Mouse (Mus musculus): ENCODE measurements around the gene 9430097D07Rik. TPM values are rescaled to one million over a fixed set of nuclear protein-coding genes. Genes with fewer than 3 reads are reported as not detected.

Gene 9430097D07Rik
- polyA plus RNA-seq, 1 experiment from 2014 or later: 0.33 TPM

- H3K4me3 ChIP-seq (ENCODE audit: low read depth, low read length): no peak overlapping the region
- 38% methylated on average over 8 of the region's 8 CpGs for WGBS
- no peaks in the 10 kb centered on the region for H3K4me1 ChIP-seq (ENCODE audit: control insufficient read depth, insufficient read depth, low read length)
- no peaks in the 10 kb centered on the region for H3K36me3 ChIP-seq (ENCODE audit: control insufficient read depth, insufficient read depth, low read length)
- no peaks in the 10 kb centered on the region for H3K27me3 ChIP-seq (ENCODE audit: control insufficient read depth, insufficient read depth, low read length)
- ATAC-seq (ENCODE audit: insufficient number of reproducible peaks, low FRiP score, low TSS enrichment, low read depth) (no peak; the same call in 1 of the 2 replicates), DNase-seq (ENCODE audit: low spot score) (peak; percentile 44)
- no peaks in the 10 kb centered on the region for H3K9me3 ChIP-seq (ENCODE audit: control insufficient read depth, low read length)
- H3K9ac ChIP-seq (ENCODE audit: low read length): no peak overlapping the region
- H3K4me2 ChIP-seq (ENCODE audit: low read depth, severe bottlenecking): no peak overlapping the region
- no peak overlapping the region for H3K27ac ChIP-seq (replicated peaks; ENCODE audit: low read depth, low read length)
These were observed 26.1 kb upstream of the 9430097D07Rik start for GRCm38 (mm10) chr2:32601417-32602065.

GRCm38 (mm10) chr2:32599409-32599808, 23.9 kb upstream of the 9430097D07Rik start, which contains the start of gene St6galnac6:
Gene St6galnac6, plus strand, starts transcription at chr2:32599709.
- WGBS: 89% methylated on average over 3 of the region's 3 CpGs
- DNase-seq (ENCODE audit: low spot score) (no peak), ATAC-seq (ENCODE audit: insufficient number of reproducible peaks, low FRiP score, low TSS enrichment, low read depth) (no peak)
- Histone ChIP-seq H3K9ac (ENCODE audit: low read length) (no peak within 1 kb of the TSS), H3K27ac (replicated peaks; ENCODE audit: low read depth, low read length) (no peak within 1 kb of the TSS), H3K36me3 (ENCODE audit: control insufficient read depth, insufficient read depth, low read length) (peaks cover 2% of the 10 kb centered on the region; the same call in 1 of the 2 replicates), H3K4me2 (ENCODE audit: low read depth, severe bottlenecking) (no peak within 1 kb of the TSS), H3K4me3 (ENCODE audit: low read depth, low read length) (no peak within 1 kb of the TSS), H3K4me1 (ENCODE audit: control insufficient read depth, insufficient read depth, low read length) (no peaks in the 10 kb centered on the region), H3K27me3 (ENCODE audit: control insufficient read depth, insufficient read depth, low read length) (no peaks in the 10 kb centered on the region), H3K9me3 (ENCODE audit: control insufficient read depth, low read length) (no peaks in the 10 kb centered on the region)

GRCm38 (mm10) chr2:32598506-32598905, 23.0 kb upstream of the 9430097D07Rik start:
- Histone ChIP-seq H3K27ac (replicated peaks; ENCODE audit: low read depth, low read length) (no peak overlapping the region), H3K4me2 (ENCODE audit: low read depth, severe bottlenecking) (no peak overlapping the region), H3K9ac (ENCODE audit: low read length) (no peak overlapping the region), H3K4me3 (ENCODE audit: low read depth, low read length) (no peak overlapping the region), H3K36me3 (ENCODE audit: control insufficient read depth, insufficient read depth, low read length) (peaks cover 2% of the 10 kb centered on the region; the same call in 1 of the 2 replicates), H3K4me1 (ENCODE audit: control insufficient read depth, insufficient read depth, low read length) (no peaks in the 10 kb centered on the region), H3K9me3 (ENCODE audit: control insufficient read depth, low read length) (no peaks in the 10 kb centered on the region), H3K27me3 (ENCODE audit: control insufficient read depth, insufficient read depth, low read length) (no peaks in the 10 kb centered on the region)
- DNase-seq (ENCODE audit: low spot score): no peak
- WGBS: 89% methylated on average over 8 of the region's 8 CpGs
- no peak for ATAC-seq (ENCODE audit: insufficient number of reproducible peaks, low FRiP score, low TSS enrichment, low read depth)

- H3K27ac ChIP-seq (replicated peaks; ENCODE audit: low read depth, low read length): no peak overlapping the region
- ATAC-seq (ENCODE audit: insufficient number of reproducible peaks, low FRiP score, low TSS enrichment, low read depth): no peak
These were observed 22.2 kb upstream of the 9430097D07Rik start for GRCm38 (mm10) chr2:32597699-32598098.

GRCm38 (mm10) chr2:32597248-32597647, 21.8 kb upstream of the 9430097D07Rik start:
- no peaks in the 10 kb centered on the region for H3K9me3 ChIP-seq (ENCODE audit: control insufficient read depth, low read length)
- 88% methylated on average over 5 of the region's 5 CpGs for WGBS
- no peak overlapping the region for H3K4me3 ChIP-seq (ENCODE audit: low read depth, low read length)
- H3K27me3 ChIP-seq (ENCODE audit: control insufficient read depth, insufficient read depth, low read length): no peaks in the 10 kb centered on the region
- no peak overlapping the region for H3K4me2 ChIP-seq (ENCODE audit: low read depth, severe bottlenecking)
- peaks cover 2% of the 10 kb centered on the region; the same call in 1 of the 2 replicates for H3K36me3 ChIP-seq (ENCODE audit: control insufficient read depth, insufficient read depth, low read length)
- ATAC-seq (ENCODE audit: insufficient number of reproducible peaks, low FRiP score, low TSS enrichment, low read depth) (no peak), DNase-seq (ENCODE audit: low spot score) (no peak)
- H3K4me1 ChIP-seq (ENCODE audit: control insufficient read depth, insufficient read depth, low read length): no peaks in the 10 kb centered on the region
- H3K9ac ChIP-seq (ENCODE audit: low read length): no peak overlapping the region
- no peak overlapping the region for H3K27ac ChIP-seq (replicated peaks; ENCODE audit: low read depth, low read length)

More at GRCm38 (mm10) chr2:32597699-32598098, 22.2 kb upstream of the 9430097D07Rik start:
- Histone ChIP-seq H3K36me3 (ENCODE audit: control insufficient read depth, insufficient read depth, low read length) (peaks cover 2% of the 10 kb centered on the region; the same call in 1 of the 2 replicates), H3K9me3 (ENCODE audit: control insufficient read depth, low read length) (no peaks in the 10 kb centered on the region), H3K27me3 (ENCODE audit: control insufficient read depth, insufficient read depth, low read length) (no peaks in the 10 kb centered on the region), H3K4me3 (ENCODE audit: low read depth, low read length) (no peak overlapping the region), H3K9ac (ENCODE audit: low read length) (no peak overlapping the region), H3K4me2 (ENCODE audit: low read depth, severe bottlenecking) (no peak overlapping the region), H3K4me1 (ENCODE audit: control insufficient read depth, insufficient read depth, low read length) (no peaks in the 10 kb centered on the region)
- WGBS: 85% methylated on average over 5 of the region's 5 CpGs
- no peak for DNase-seq (ENCODE audit: low spot score)

GRCm38 (mm10) chr2:32596725-32597124, 21.2 kb upstream of the 9430097D07Rik start:
- Histone ChIP-seq H3K4me1 (ENCODE audit: control insufficient read depth, insufficient read depth, low read length) (no peaks in the 10 kb centered on the region), H3K9ac (ENCODE audit: low read length) (no peak overlapping the region), H3K4me2 (ENCODE audit: low read depth, severe bottlenecking) (no peak overlapping the region), H3K27ac (replicated peaks; ENCODE audit: low read depth, low read length) (no peak overlapping the region), H3K4me3 (ENCODE audit: low read depth, low read length) (no peak overlapping the region), H3K36me3 (ENCODE audit: control insufficient read depth, insufficient read depth, low read length) (peaks cover 2% of the 10 kb centered on the region; the same call in 1 of the 2 replicates), H3K9me3 (ENCODE audit: control insufficient read depth, low read length) (no peaks in the 10 kb centered on the region), H3K27me3 (ENCODE audit: control insufficient read depth, insufficient read depth, low read length) (no peaks in the 10 kb centered on the region)
- DNase-seq (ENCODE audit: low spot score) (no peak), ATAC-seq (ENCODE audit: insufficient number of reproducible peaks, low FRiP score, low TSS enrichment, low read depth) (no peak)
- 92% methylated on average over 13 of the region's 13 CpGs for WGBS

- H3K9me3 ChIP-seq (ENCODE audit: control insufficient read depth, low read length): no peaks in the 10 kb centered on the region
- H3K36me3 ChIP-seq (ENCODE audit: control insufficient read depth, insufficient read depth, low read length): peaks cover 2% of the 10 kb centered on the region; the same call in 1 of the 2 replicates
- H3K27me3 ChIP-seq (ENCODE audit: control insufficient read depth, insufficient read depth, low read length): no peaks in the 10 kb centered on the region
- H3K4me1 ChIP-seq (ENCODE audit: control insufficient read depth, insufficient read depth, low read length): peaks cover 9% of the 10 kb centered on the region
- no peak overlapping the region for H3K9ac ChIP-seq (ENCODE audit: low read length)
- ATAC-seq (ENCODE audit: insufficient number of reproducible peaks, low FRiP score, low TSS enrichment, low read depth): no peak
- H3K4me3 ChIP-seq (ENCODE audit: low read depth, low read length): no peak overlapping the region
- 77% methylated on average over 6 of the region's 6 CpGs for WGBS
- H3K4me2 ChIP-seq (ENCODE audit: low read depth, severe bottlenecking): no peak overlapping the region
- no peak overlapping the region for H3K27ac ChIP-seq (replicated peaks; ENCODE audit: low read depth, low read length)
- DNase-seq (ENCODE audit: low spot score): no peak
These were observed 15.8 kb upstream of the 9430097D07Rik start for GRCm38 (mm10) chr2:32591249-32591648.

- H3K9ac ChIP-seq (ENCODE audit: low read length): no peak overlapping the region
- H3K4me2 ChIP-seq (ENCODE audit: low read depth, severe bottlenecking): no peak overlapping the region
- ATAC-seq (ENCODE audit: insufficient number of reproducible peaks, low FRiP score, low TSS enrichment, low read depth) (no peak), DNase-seq (ENCODE audit: low spot score) (no peak)
- no peaks in the 10 kb centered on the region for H3K36me3 ChIP-seq (ENCODE audit: control insufficient read depth, insufficient read depth, low read length)
- peaks cover 9% of the 10 kb centered on the region for H3K4me1 ChIP-seq (ENCODE audit: control insufficient read depth, insufficient read depth, low read length)
- H3K27ac ChIP-seq (replicated peaks; ENCODE audit: low read depth, low read length): no peak overlapping the region
- WGBS: 79% methylated on average over 10 of the region's 10 CpGs
- H3K27me3 ChIP-seq (ENCODE audit: control insufficient read depth, insufficient read depth, low read length): no peaks in the 10 kb centered on the region
- H3K4me3 ChIP-seq (ENCODE audit: low read depth, low read length): no peak overlapping the region
- H3K9me3 ChIP-seq (ENCODE audit: control insufficient read depth, low read length): no peaks in the 10 kb centered on the region
These were observed 14.7 kb upstream of the 9430097D07Rik start for GRCm38 (mm10) chr2:32590224-32590623.

Measured in limb, embryonic 11.5 days (tissue).